20 mouse cellular contexts compared by ENCODE assay signal in the genomic region with DNA sequence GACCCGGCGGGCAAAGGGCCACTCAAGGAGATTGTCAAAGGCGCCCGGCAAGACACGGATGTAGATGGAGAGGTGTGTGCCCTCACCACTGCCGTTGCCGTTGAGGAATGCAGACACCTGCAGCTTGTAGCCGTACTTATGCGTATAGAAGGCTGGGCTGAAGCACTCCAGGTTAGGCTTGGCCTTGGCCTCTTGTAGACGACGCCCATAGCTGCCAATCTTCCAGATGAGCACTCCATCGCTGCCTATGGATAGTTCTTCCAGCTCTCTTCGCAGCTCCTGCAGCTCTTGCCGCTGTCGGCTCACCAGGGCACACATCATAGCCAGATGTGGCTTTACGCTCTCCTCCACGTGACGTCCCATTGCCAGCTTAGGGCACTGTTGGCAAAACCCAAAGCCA. TPM values are rescaled to one million over a fixed set of nuclear protein-coding genes. Genes with fewer than 3 reads are reported as not detected.
A peak's percentile ranks its signal among the peaks of the same experiment; 100 is the strongest.
DNase-seq lines count a peak whose midpoint lies in the region; ATAC-seq and TF ChIP-seq lines count a peak whose summit lies in the region.
"Had no signal": no experiment of that assay in that cellular context is flagged by ENCODE, and none has a peak within 500 bp of the region (broad histone marks: within the 10 kb centered on the region; RNA-seq: fewer than 3 reads in every experiment).

No protein-coding gene starts in this region.

- 90% methylated on average over 18 of the region's 18 CpGs for WGBS in hindbrain, embryonic 15.5 days
- WGBS in hindbrain, embryonic 11.5 days = 92% methylated on average over 18 of the region's 18 CpGs
- WGBS in liver, embryonic 12.5 days (ENCODE audit: insufficient replicate concordance) = 87% methylated on average over 18 of the region's 18 CpGs

- no peak for DNase-seq in hindbrain, embryonic 11.5 days (ENCODE audit: low spot score)
- no peak for DNase-seq in liver
- DNase-seq in ES-E14 (ENCODE audit: low read depth, low spot score) = no peak
- peak; percentile 32 for DNase-seq in ZHBTc4 (ENCODE audit: low read depth, low spot score)
- DNase-seq in layer of hippocampus, adult 8-10 months (ENCODE audit: low spot score in 2 of 2) = no peak
- DNase-seq: cerebellum, adult 8-10 months; gastrocnemius, postnatal 25 days; heart, postnatal 10 days; lung, adult 2 months; right cerebral cortex, postnatal 14 days; spleen, adult 18-20 months; thymus, postnatal 4 days had no signal

- H3K9ac ChIP-seq in hindbrain, embryonic 15.5 days = no peak overlapping the region
- no peak overlapping the region for H3K9ac ChIP-seq in hindbrain, embryonic 11.5 days (ENCODE audit: low read depth, low read length)
- no peak overlapping the region for H3K9ac ChIP-seq in liver, embryonic 12.5 days
- H3K9ac ChIP-seq in ES-E14 (ENCODE audit: insufficient read depth, low read depth, low read length, poor library complexity, severe bottlenecking) = 0 out of 2 replicates have a peak overlapping the region, but pooled peaks have one; percentile 0

- 0 out of 2 replicates have a peak overlapping the region, but pooled peaks have one; percentile 18 for H3K27ac ChIP-seq in hindbrain, embryonic 15.5 days (replicated peaks)
- no peak overlapping the region for H3K27ac ChIP-seq in hindbrain, embryonic 11.5 days (ENCODE audit: low read depth, low read length)
- H3K27ac ChIP-seq in liver, embryonic 12.5 days = peak overlapping the region; percentile 41; the same call in 1 of the 2 replicates
- H3K27ac ChIP-seq in ES-E14 (ENCODE audit: insufficient read depth, low read depth, low read length, poor library complexity, severe bottlenecking) = no peak overlapping the region

- no peak overlapping the region for H3K4me3 ChIP-seq in hindbrain, embryonic 15.5 days
- H3K4me3 ChIP-seq in hindbrain, embryonic 11.5 days (ENCODE audit: low read depth, low read length) = no peak overlapping the region
- no peak overlapping the region for H3K4me3 ChIP-seq in liver, embryonic 12.5 days
- 0 out of 4 replicates have a peak overlapping the region, but pooled peaks of 1 of the 2 experiments have one; percentile 8 for H3K4me3 ChIP-seq in ES-E14 (ENCODE audit: insufficient read depth in 1 of 2, low read depth in 1 of 2, low read length in 2 of 2, poor library complexity in 1 of 2, severe bottlenecking in 1 of 2)
- H3K4me3 ChIP-seq: erythroblast, embryonic 14.5 days; hindbrain, embryonic 12.5 days had no signal

- no peak for ATAC-seq in hindbrain, embryonic 15.5 days (ENCODE audit: low FRiP score, low read depth)
- no peak for ATAC-seq in hindbrain, embryonic 11.5 days (ENCODE audit: low FRiP score)
- no peak for ATAC-seq in liver, embryonic 12.5 days
- ATAC-seq: forebrain, embryonic 14.5 days; intestine, embryonic 16.5 days; Patski had no signal

- H3K4me2 ChIP-seq in hindbrain, embryonic 15.5 days = no peak overlapping the region
- no peak overlapping the region for H3K4me2 ChIP-seq in hindbrain, embryonic 11.5 days (replicated peaks; ENCODE audit: low read depth, low read length)
- no peak overlapping the region for H3K4me2 ChIP-seq in liver, embryonic 12.5 days
- H3K4me2 ChIP-seq: heart, embryonic 11.5 days; hindbrain, embryonic 12.5 days had no signal

- H3K36me3 ChIP-seq in hindbrain, embryonic 15.5 days = peaks cover 43% of the 10 kb centered on the region
- peaks cover 19% of the 10 kb centered on the region for H3K36me3 ChIP-seq in hindbrain, embryonic 11.5 days (ENCODE audit: control insufficient read depth, insufficient read depth, low read length)
- H3K36me3 ChIP-seq in liver, embryonic 12.5 days = peaks cover 79% of the 10 kb centered on the region
- peaks cover 54% of the 10 kb centered on the region for H3K36me3 ChIP-seq in ES-E14 (ENCODE audit: control insufficient read depth, insufficient read depth, low read length, poor library complexity, severe bottlenecking)

- no peaks in the 10 kb centered on the region for H3K27me3 ChIP-seq in hindbrain, embryonic 15.5 days
- H3K27me3 ChIP-seq in hindbrain, embryonic 11.5 days (ENCODE audit: control insufficient read depth, insufficient read depth, low read length) = no peaks in the 10 kb centered on the region
- no peaks in the 10 kb centered on the region for H3K27me3 ChIP-seq in liver, embryonic 12.5 days (replicated peaks)
- H3K27me3 ChIP-seq: hindbrain, embryonic 12.5 days; Patski had no signal

- H3K4me1 ChIP-seq in hindbrain, embryonic 15.5 days (replicated peaks) = peaks cover 49% of the 10 kb centered on the region
- H3K4me1 ChIP-seq in hindbrain, embryonic 11.5 days (replicated peaks; ENCODE audit: control insufficient read depth, insufficient read depth, low read length) = peaks cover 13% of the 10 kb centered on the region
- H3K4me1 ChIP-seq in liver, embryonic 12.5 days = peaks cover 60% of the 10 kb centered on the region
- peaks cover 0 to 33% of the 10 kb centered on the region in 2 experiments; a peak in 1 of 4 replicates for H3K4me1 ChIP-seq in ES-E14 (ENCODE audit: control insufficient read depth in 2 of 2, insufficient read depth in 2 of 2, low read length in 2 of 2, poor library complexity in 1 of 2)

- no peaks in the 10 kb centered on the region for H3K9me3 ChIP-seq in hindbrain, embryonic 15.5 days
- H3K9me3 ChIP-seq in hindbrain, embryonic 11.5 days (ENCODE audit: control insufficient read depth, low read length) = no peaks in the 10 kb centered on the region
- no peaks in the 10 kb centered on the region for H3K9me3 ChIP-seq in liver, embryonic 12.5 days (replicated peaks)
- H3K9me3 ChIP-seq in ES-E14 (ENCODE audit: control insufficient read depth, insufficient read depth, low read depth, low read length) = no peaks in the 10 kb centered on the region
- H3K9me3 ChIP-seq: hindbrain, embryonic 12.5 days had no signal

- in situ Hi-C loops in ES-E14 (cut with MboI; ENCODE audit: low sequenced_read_pairs in 2 of 2, unreplicated experiment in 2 of 2) = no loop called here

TF ChIP-seq in ES-E14, 5 proteins besides CTCF, POLR2A, EP300 and RAD21:
- no peak for TF ChIP-seq ZNF384 (IDR thresholded peaks at IDR 0.05; ENCODE audit: low read depth, low read length)
- no peak for TF ChIP-seq MAFK (IDR thresholded peaks at IDR 0.05; ENCODE audit: insufficient read depth, low read depth, low read length)
- no peak for TF ChIP-seq HCFC1 (IDR thresholded peaks at IDR 0.05; ENCODE audit: borderline replicate concordance, insufficient read depth, low read length)
- no peak for TF ChIP-seq CHD2 (IDR thresholded peaks at IDR 0.05; ENCODE audit: low read depth, low read length)
- TF ChIP-seq ZC3H11A (IDR thresholded peaks at IDR 0.05; ENCODE audit: borderline replicate concordance, low read depth, low read length) = no peak

RNA-seq across cellular contexts. Expression of a gene that starts 5.2 kb away (rescaled TPM):
- polyA plus RNA-seq in hindbrain, embryonic 15.5 days (2015; fragmentation: Nextera tagmentation; extraction: Ambion mirVana) = 98.7 and 102 TPM in 2 replicates
- polyA plus RNA-seq in hindbrain, embryonic 11.5 days (2014; fragmentation: Nextera tagmentation; extraction: Ambion mirVana) = 73.6 and 92.0 TPM in 2 replicates
- polyA plus RNA-seq in liver, embryonic 12.5 days (2016; fragmentation: Nextera tagmentation; extraction: Ambion mirVana) = 45.4 and 47.6 TPM in 2 replicates
- total RNA-seq in ES-E14 (2012; rRNA removed) = 74.4 and 78.2 TPM in 2 replicates
- 10 to 100 TPM in 3 of 4 experiments, 1 to 10 TPM in 1; 9.2 to 11.1 (median 10.4) TPM for total RNA-seq in layer of hippocampus, adult 8-10 months (2022)

RNA-seq across cellular contexts. Expression of a gene that starts 16.3 kb away (rescaled TPM):
- 7.5 and 8.5 TPM in 2 replicates for polyA plus RNA-seq in hindbrain, embryonic 15.5 days (2015; fragmentation: Nextera tagmentation; extraction: Ambion mirVana)
- 5.2 and 7.0 TPM in 2 replicates for polyA plus RNA-seq in hindbrain, embryonic 11.5 days (2014; fragmentation: Nextera tagmentation; extraction: Ambion mirVana)
- polyA plus RNA-seq in liver, embryonic 12.5 days (2016; fragmentation: Nextera tagmentation; extraction: Ambion mirVana) = 12.2 and 13.7 TPM in 2 replicates
- 15.3 and 25.4 TPM in 2 replicates for total RNA-seq in ES-E14 (2012; rRNA removed)
- total RNA-seq in layer of hippocampus, adult 8-10 months (2022) = 1 to 10 TPM; 3.0 to 3.5 (median 3.3) TPM

RNA-seq across cellular contexts. Expression of a gene that starts 16.3 kb away (rescaled TPM):
- 12.8 and 13.2 TPM in 2 replicates for polyA plus RNA-seq in hindbrain, embryonic 15.5 days (2015; fragmentation: Nextera tagmentation; extraction: Ambion mirVana)
- polyA plus RNA-seq in hindbrain, embryonic 11.5 days (2014; fragmentation: Nextera tagmentation; extraction: Ambion mirVana) = 6.8 and 9.5 TPM in 2 replicates
- 62.6 and 67.1 TPM in 2 replicates for polyA plus RNA-seq in liver, embryonic 12.5 days (2016; fragmentation: Nextera tagmentation; extraction: Ambion mirVana)
- 75.6 and 78.6 TPM in 2 replicates for total RNA-seq in ES-E14 (2012; rRNA removed)
- total RNA-seq in layer of hippocampus, adult 8-10 months (2022) = 10 to 100 TPM; 16.6 to 24.8 (median 23.8) TPM

RNA-seq across cellular contexts. Expression of a gene that starts 23.2 kb away (rescaled TPM):
- polyA plus RNA-seq in hindbrain, embryonic 15.5 days (2015; fragmentation: Nextera tagmentation; extraction: Ambion mirVana) = 743 and 824 TPM in 2 replicates
- polyA plus RNA-seq in hindbrain, embryonic 11.5 days (2014; fragmentation: Nextera tagmentation; extraction: Ambion mirVana) = 1,168 and 1,191 TPM in 2 replicates
- 1,112 and 1,156 TPM in 2 replicates for polyA plus RNA-seq in liver, embryonic 12.5 days (2016; fragmentation: Nextera tagmentation; extraction: Ambion mirVana)
- total RNA-seq in ES-E14 (2012; rRNA removed) = 2,611 and 2,664 TPM in 2 replicates
- total RNA-seq in layer of hippocampus, adult 8-10 months (2022) = 100 to 1,000 TPM; 606 to 878 (median 722) TPM

RNA-seq across cellular contexts. Expression of a gene that starts 28.1 kb away (rescaled TPM):
- polyA plus RNA-seq in hindbrain, embryonic 15.5 days (2015; fragmentation: Nextera tagmentation; extraction: Ambion mirVana) = 58.0 and 65.7 TPM in 2 replicates
- polyA plus RNA-seq in hindbrain, embryonic 11.5 days (2014; fragmentation: Nextera tagmentation; extraction: Ambion mirVana) = 57.7 and 69.3 TPM in 2 replicates
- 20.3 and 24.0 TPM in 2 replicates for polyA plus RNA-seq in liver, embryonic 12.5 days (2016; fragmentation: Nextera tagmentation; extraction: Ambion mirVana)
- 33.8 and 36.1 TPM in 2 replicates for total RNA-seq in ES-E14 (2012; rRNA removed)
- total RNA-seq in layer of hippocampus, adult 8-10 months (2022) = 10 to 100 TPM; 28.2 to 39.4 (median 36.4) TPM

Comparison
In these comparisons a context has a peak if more than half of its experiments do, and no peak if none do; other contexts are left out.
1. H3K27ac ChIP-seq: peak in hindbrain, embryonic 15.5 days (single experiment) and liver, embryonic 12.5 days (single experiment); none in hindbrain, embryonic 11.5 days (single experiment) and ES-E14 (single experiment).